Mouse (Mus musculus) liver, adult (tissue): ENCODE measurements around the gene Hivep3.
A peak's percentile ranks its signal among the peaks of the same experiment; 100 is the strongest.

Experiments
- GATA4 ChIP-seq: IDR thresholded peaks from 2 replicates; pipeline ENCODE4 v1.6.1; 2014; ENCODE audit warnings: mild to moderate bottlenecking, low read length; ENCODE audit not compliant: insufficient replicate concordance

Hivep3 gene

GRCm38 (mm10) chr4:119750681-119751211 is 17.2 kb downstream of the Hivep3 start:
- TF ChIP-seq GATA4: no peak

DNA sequence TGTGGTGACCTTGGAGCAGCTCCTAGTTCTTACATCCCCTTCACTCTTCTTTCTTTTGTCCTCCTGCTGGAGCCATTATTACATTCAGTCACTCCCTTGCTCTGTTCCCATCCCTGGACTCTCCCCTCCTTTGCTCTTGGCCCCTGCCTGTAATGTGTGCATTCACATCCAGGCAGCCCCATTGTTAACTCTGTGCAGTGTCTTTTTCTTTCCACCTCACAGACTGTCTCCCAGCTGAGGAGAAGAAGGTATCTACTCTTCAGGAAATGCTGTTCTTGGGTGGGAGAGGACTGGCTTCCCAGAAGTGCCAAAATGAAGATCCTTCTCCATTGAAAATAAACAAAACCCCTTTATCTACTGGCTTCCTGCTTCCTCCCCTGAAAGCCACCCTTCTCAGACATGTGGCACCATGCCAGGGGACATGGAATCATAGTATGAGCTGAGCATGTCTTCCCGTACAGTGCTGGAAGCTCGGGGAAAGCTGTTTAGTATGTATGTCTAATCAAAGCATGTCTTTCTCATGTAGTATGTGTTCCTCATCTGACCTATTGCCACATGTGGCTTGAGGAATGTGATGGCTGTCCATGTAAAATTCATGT is 17.9 kb downstream of the Hivep3 start:
- peak; percentile 66; the same call in 1 of the 2 replicates for TF ChIP-seq GATA4

GRCm38 (mm10) chr4:119759574-119760233 is 26.1 kb downstream of the Hivep3 start:
- TF ChIP-seq GATA4: no peak

GRCm38 (mm10) chr4:119760820-119761219 is 27.2 kb downstream of the Hivep3 start:
- no peak for TF ChIP-seq GATA4

- TF ChIP-seq GATA4: no peak
Observed at GRCm38 (mm10) chr4:119761459-119762121, 28.0 kb downstream of the Hivep3 start.

DNA sequence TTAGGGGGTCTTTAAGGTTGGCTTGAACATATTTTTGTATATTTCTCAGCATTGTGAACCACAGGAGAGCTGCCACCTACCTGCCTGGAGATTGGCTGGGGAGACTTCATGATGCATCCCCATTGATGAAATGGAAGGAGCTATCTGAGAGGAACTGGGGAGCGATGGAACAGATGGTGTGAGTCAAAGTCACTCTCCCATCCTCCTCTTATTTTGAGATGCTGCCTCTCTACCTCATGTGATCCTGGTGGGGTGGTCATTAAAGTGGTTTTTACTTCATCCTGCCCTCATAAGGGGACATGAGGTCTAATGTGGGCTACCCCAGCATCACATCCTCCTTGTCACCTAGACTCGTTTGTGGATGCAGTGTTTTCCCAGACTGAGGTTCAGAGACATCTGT is 28.6 kb downstream of the Hivep3 start:
- TF ChIP-seq GATA4: no peak

DNA sequence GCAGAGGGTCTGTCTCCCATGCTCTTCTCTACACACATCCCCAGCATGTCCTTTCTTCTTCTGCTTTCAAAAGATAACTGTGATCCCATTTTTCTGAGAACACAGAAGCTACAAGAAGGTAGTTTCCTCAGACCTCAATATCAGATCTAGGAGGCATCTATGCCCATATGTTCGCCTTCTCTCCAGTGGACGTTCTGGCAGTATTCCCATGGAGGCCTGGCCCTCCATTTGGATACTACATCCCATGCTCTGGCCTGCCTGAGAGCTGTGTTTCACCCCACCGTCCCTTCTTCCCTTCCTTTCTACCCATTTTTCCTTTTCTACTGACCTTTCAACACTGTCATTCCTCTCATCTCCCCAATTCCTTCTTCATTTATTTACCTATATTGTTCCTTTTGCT is 34.5 kb downstream of the Hivep3 start:
- TF ChIP-seq GATA4: no peak

- no peak for TF ChIP-seq GATA4
Observed at GRCm38 (mm10) chr4:119775913-119776312, 42.3 kb downstream of the Hivep3 start.

DNA sequence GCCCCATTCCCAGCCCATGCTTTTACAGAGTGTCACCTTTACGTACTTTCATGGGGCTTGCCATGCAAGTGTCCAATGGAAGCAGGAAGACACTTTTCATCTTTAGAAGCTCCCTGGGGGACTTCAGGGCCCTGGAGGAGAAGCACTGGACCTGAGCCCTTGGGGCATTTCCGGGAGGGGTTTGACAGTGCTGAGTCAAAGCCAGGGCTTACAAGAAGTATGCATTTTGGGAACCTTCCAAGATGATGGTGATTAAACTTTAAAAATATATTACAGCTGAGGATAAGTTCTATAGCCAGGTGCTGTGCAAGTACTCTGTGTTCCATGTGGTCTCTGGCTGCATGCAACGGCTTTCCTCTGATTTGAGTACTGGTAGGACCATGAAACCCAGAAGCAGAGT is 43.6 kb downstream of the Hivep3 start:
- no peak for TF ChIP-seq GATA4

DNA sequence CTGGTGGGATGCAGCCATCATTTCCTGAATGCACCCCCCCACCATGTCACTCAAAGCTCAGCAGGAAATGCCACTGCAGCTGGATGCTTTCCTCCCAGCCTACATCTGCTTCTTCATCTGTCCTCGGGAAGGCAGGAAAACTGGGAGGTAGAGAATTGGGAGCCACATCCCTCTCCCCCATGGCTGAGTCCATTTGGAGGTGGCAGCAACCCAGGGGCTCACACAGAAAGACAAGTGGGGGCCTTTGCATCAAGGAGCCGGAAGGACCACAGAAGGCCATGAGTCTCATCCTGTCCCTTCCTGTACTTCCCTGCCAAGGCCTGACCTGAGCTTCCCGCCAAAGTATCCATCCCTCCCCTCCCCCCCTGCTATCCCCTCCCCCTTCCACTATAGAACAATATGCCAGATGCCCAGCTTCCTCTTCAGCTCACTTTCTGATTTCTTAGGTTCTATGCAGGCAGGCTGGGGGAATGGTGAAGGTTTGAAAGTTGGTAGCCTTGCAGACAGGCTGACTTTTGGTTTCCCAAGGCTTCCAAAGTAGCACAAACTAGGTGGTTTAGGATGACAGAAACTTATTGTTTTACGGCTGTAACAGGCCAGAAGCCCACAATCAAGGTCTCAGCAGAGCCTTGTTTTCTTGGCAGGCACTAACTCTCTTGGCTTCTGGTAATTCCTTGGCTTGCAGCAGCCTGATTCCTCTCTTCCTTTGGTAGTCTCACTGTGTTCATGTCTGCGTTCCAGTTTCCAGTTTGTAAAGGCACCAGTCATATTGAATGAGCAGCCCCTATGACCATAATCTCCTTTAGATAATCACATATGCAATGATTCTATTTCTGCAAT is 46.2 kb downstream of the Hivep3 start:
- TF ChIP-seq GATA4: no peak

- TF ChIP-seq GATA4: no peak
Observed at GRCm38 (mm10) chr4:119780881-119781280, 47.3 kb downstream of the Hivep3 start.

- no peak for TF ChIP-seq GATA4
Observed at GRCm38 (mm10) chr4:119784959-119785358, 51.4 kb downstream of the Hivep3 start.

GRCm38 (mm10) chr4:119786307-119786706 is 52.7 kb downstream of the Hivep3 start:
- no peak for TF ChIP-seq GATA4

DNA sequence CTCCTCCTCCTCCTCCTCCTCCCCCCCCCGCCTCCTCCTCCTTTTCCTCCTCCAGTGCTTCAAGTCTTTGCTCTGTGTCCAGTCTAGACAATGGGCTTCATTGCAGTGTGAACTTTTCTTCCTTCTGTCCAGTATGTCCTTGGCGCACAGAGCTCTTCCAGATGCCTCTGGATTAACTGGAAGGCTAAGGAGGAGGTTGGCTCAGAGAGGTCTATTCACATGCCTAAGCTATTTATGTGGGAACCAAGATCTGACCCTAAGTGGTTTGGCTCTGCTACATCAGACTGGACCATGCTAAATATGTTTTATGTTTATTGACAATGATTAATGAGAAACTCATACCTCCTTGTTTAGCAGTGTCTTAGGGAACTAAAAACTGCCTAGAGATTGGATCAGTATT is 53.1 kb downstream of the Hivep3 start:
- no peak for TF ChIP-seq GATA4

GRCm38 (mm10) chr4:119788746-119789145 is 55.2 kb downstream of the Hivep3 start:
- TF ChIP-seq GATA4: no peak
